ENCODE assay signal across 18 mouse cellular contexts in genomic region chr7:129789461-129789860, GRCm38 (mm10).
A peak's percentile ranks its signal among the peaks of the same experiment; 100 is the strongest.
DNase-seq lines count a peak whose midpoint lies in the region; ATAC-seq and TF ChIP-seq lines count a peak whose summit lies in the region.
"Had no signal": no experiment of that assay in that cellular context is flagged by ENCODE, and none has a peak within 500 bp of the region (broad histone marks: within the 10 kb centered on the region; RNA-seq: fewer than 3 reads in every experiment).

No protein-coding gene starts in this region.

- peaks cover 6% of the 10 kb centered on the region for H3K27me3 ChIP-seq in limb, embryonic 11.5 days (ENCODE audit: control insufficient read depth, insufficient read depth, low read length)
- peaks cover 65% of the 10 kb centered on the region for H3K27me3 ChIP-seq in limb, embryonic 10.5 days (ENCODE audit: low read depth, poor library complexity, severe bottlenecking)
- H3K27me3 ChIP-seq in limb, embryonic 14.5 days (ENCODE audit: control insufficient read depth, insufficient read depth, low read length): no peaks in the 10 kb centered on the region
- H3K27me3 ChIP-seq: kidney, embryonic 15.5 days; liver, embryonic 15.5 days had no signal

- peaks cover 8% of the 10 kb centered on the region for H3K4me1 ChIP-seq in limb, embryonic 11.5 days (ENCODE audit: control insufficient read depth, insufficient read depth, low read length)
- peaks cover 19% of the 10 kb centered on the region for H3K4me1 ChIP-seq in limb, embryonic 10.5 days
- H3K4me1 ChIP-seq in limb, embryonic 14.5 days (ENCODE audit: control insufficient read depth, insufficient read depth, low read length): peaks cover 23% of the 10 kb centered on the region
- H3K4me1 ChIP-seq: liver, embryonic 15.5 days had no signal

- no peak overlapping the region for H3K4me2 ChIP-seq in limb, embryonic 11.5 days (ENCODE audit: low read depth, severe bottlenecking)
- H3K4me2 ChIP-seq in limb, embryonic 14.5 days (replicated peaks; ENCODE audit: low read depth, low read length, severe bottlenecking): no peak overlapping the region
- H3K4me2 ChIP-seq: embryonic facial prominence, embryonic 12.5 days; kidney, embryonic 15.5 days; liver, embryonic 15.5 days; neural tube, embryonic 13.5 days had no signal

- peak; percentile 58 to 73 for DNase-seq in cerebellum, postnatal 10 days
- no peak for DNase-seq in cerebellum, adult 11 months
- DNase-seq in limb, embryonic 11.5 days (ENCODE audit: low spot score): peak; percentile 56
- no peak for DNase-seq in limb, embryonic 10.5 days (ENCODE audit: low spot score)
- peak; percentile 34 for DNase-seq in embryo, embryonic 10.5 days (ENCODE audit: low spot score)
- no peak for DNase-seq in limb, embryonic 14.5 days (ENCODE audit: low spot score)
- DNase-seq in spleen, postnatal 10 days (ENCODE audit: low spot score in 2 of 2): no peak
- DNase-seq in ovary, postnatal 10 days (ENCODE audit: low spot score): no peak
- DNase-seq: adrenal gland, adult 2 months; cerebellum, adult 9-11 months; gastrocnemius, postnatal 36 days; layer of hippocampus, postnatal 36 days had no signal

- no peak for TF ChIP-seq POLR2A in limb, embryonic 14.5 days (IDR thresholded peaks at IDR 0.05; ENCODE audit: borderline replicate concordance, extremely low read depth, insufficient read depth, insufficient read length)

- no peak overlapping the region for H3K9ac ChIP-seq in limb, embryonic 11.5 days (ENCODE audit: low read length)
- no peak overlapping the region for H3K9ac ChIP-seq in limb, embryonic 14.5 days (ENCODE audit: low read depth, low read length, severe bottlenecking)
- H3K9ac ChIP-seq: embryonic facial prominence, embryonic 12.5 days; kidney, embryonic 15.5 days; liver, embryonic 15.5 days; neural tube, embryonic 13.5 days had no signal

- no peaks in the 10 kb centered on the region for H3K9me3 ChIP-seq in limb, embryonic 11.5 days (ENCODE audit: control insufficient read depth, low read length)
- no peaks in the 10 kb centered on the region for H3K9me3 ChIP-seq in limb, embryonic 10.5 days (replicated peaks)
- no peaks in the 10 kb centered on the region for H3K9me3 ChIP-seq in limb, embryonic 14.5 days (ENCODE audit: control insufficient read depth, low read length)
- H3K9me3 ChIP-seq: embryonic facial prominence, embryonic 12.5 days; kidney, embryonic 15.5 days; liver, embryonic 15.5 days; neural tube, embryonic 13.5 days had no signal

- H3K4me3 ChIP-seq in limb, embryonic 11.5 days (ENCODE audit: low read depth, low read length): no peak overlapping the region
- no peak overlapping the region for H3K4me3 ChIP-seq in limb, embryonic 10.5 days
- no peak overlapping the region for H3K4me3 ChIP-seq in limb, embryonic 14.5 days (replicated peaks; ENCODE audit: low read length)
- H3K4me3 ChIP-seq: embryonic facial prominence, embryonic 12.5 days; kidney, embryonic 15.5 days; liver, embryonic 15.5 days; neural tube, embryonic 13.5 days had no signal

- ATAC-seq in limb, embryonic 11.5 days (ENCODE audit: insufficient number of reproducible peaks, low FRiP score, low TSS enrichment, low read depth): 0 out of 2 replicates have a peak, but pooled peaks have one; percentile 51
- ATAC-seq in limb, embryonic 14.5 days (ENCODE audit: low FRiP score, low read depth): peak; percentile 71; the same call in 1 of the 2 replicates
- ATAC-seq: forebrain, embryonic 14.5 days; lung, postnatal 0 days had no signal

- H3K27ac ChIP-seq in limb, embryonic 11.5 days (replicated peaks; ENCODE audit: low read depth, low read length): no peak overlapping the region
- no peak overlapping the region for H3K27ac ChIP-seq in limb, embryonic 10.5 days
- no peak overlapping the region for H3K27ac ChIP-seq in limb, embryonic 14.5 days (replicated peaks; ENCODE audit: low read depth, low read length)
- H3K27ac ChIP-seq: embryonic facial prominence, embryonic 12.5 days; kidney, embryonic 15.5 days; liver, embryonic 15.5 days; neural tube, embryonic 13.5 days had no signal

- 26% methylated on average over 6 of the region's 6 CpGs for WGBS in limb, embryonic 11.5 days
- 41% methylated on average over 6 of the region's 6 CpGs for WGBS in limb, embryonic 10.5 days
- 17% methylated on average over 6 of the region's 6 CpGs for WGBS in limb, embryonic 14.5 days

- H3K36me3 ChIP-seq in limb, embryonic 11.5 days (ENCODE audit: control insufficient read depth, insufficient read depth, low read length): no peaks in the 10 kb centered on the region
- H3K36me3 ChIP-seq in limb, embryonic 10.5 days: no peaks in the 10 kb centered on the region
- no peaks in the 10 kb centered on the region for H3K36me3 ChIP-seq in limb, embryonic 14.5 days (ENCODE audit: control insufficient read depth, insufficient read depth, low read length)
- H3K36me3 ChIP-seq: embryonic facial prominence, embryonic 12.5 days; kidney, embryonic 15.5 days; liver, embryonic 15.5 days; neural tube, embryonic 13.5 days had no signal

Comparison
In these comparisons a context has a peak if more than half of its experiments do, and no peak if none do; other contexts are left out.
1. DNase-seq: peak in cerebellum, postnatal 10 days (2 of 2), limb, embryonic 11.5 days (single experiment) and embryo, embryonic 10.5 days (single experiment); none in cerebellum, adult 11 months (single experiment), limb, embryonic 10.5 days (single experiment), limb, embryonic 14.5 days (single experiment), spleen, postnatal 10 days (0 of 2) and ovary, postnatal 10 days (single experiment).